Mouse (Mus musculus) 416B (cell line): ENCODE data around the gene Lpar1.
A peak's percentile ranks its signal among the peaks of the same experiment; 100 is the strongest.

ENCODE experiments used
- DNase-seq: peaks from one replicate; pipeline ENCODE4 v3.0.0; 2011; ENCODE audit warnings: low read depth

Lpar1 gene

DNA sequence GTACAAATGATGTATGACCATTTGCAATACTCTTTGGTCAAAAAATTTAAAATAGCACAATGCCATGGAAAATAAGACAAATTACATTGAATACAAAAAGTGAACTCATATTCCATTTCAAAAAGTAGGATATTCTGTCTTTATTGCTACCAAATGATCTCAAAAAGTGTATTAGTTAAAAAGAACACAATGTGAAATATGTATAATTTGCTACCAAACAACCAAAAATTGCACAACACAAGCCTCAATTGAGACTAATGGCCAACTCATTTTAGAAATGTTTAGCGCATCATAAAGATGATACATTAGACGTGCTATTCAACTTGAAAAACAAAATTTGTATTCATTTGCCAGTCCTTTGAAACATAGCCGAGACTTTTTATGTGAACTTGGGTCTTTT is 104.9 kb downstream of the Lpar1 start:
- DNase-seq: no peak

- no peak for DNase-seq
Observed at GRCm38 (mm10) chr4:58447841-58448240, 105.9 kb downstream of the Lpar1 start.

- DNase-seq: no peak
Observed at GRCm38 (mm10) chr4:58445846-58446245, 107.9 kb downstream of the Lpar1 start.

GRCm38 (mm10) chr4:58442338-58442737 is 111.4 kb downstream of the Lpar1 start:
- no peak for DNase-seq

DNA sequence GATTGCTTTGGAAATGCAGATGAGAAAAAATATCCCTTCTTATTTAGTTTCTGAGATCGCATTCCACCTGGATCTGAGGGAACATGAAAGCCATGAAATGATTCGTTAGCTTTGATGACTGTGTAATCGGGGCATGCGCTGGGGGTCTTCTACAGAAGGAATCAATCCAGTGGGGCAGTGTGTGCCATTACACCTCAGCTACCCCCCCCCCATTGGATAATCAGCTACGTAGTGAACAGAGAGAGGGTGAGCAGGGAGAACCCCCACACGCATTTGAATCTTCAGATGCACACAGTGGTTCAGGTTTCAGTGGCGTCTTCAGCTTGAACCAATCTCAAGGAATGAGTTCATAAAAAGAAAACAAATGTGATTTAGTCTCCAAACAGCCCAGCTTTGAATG is 115.0 kb downstream of the Lpar1 start:
- no peak for DNase-seq

DNA sequence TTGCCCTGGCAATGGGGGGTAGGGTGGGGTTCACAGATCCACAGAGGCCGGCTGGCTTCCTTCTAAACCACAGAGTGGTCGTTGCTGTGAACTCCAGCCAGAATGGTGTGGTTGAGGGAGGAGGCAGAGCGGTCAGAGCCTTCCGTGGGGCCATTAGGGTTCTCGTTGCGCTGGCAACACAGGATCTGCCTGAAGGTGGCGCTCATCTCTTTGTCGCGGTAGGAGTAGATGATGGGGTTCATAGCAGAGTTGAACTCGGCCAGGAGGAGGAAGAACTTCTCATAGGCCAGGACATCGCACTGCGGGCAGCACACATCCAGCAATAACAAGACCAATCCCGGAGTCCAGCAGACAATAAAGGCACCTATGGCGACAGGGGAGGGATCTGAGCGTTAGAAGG is 116.4 kb downstream of the Lpar1 start:
- DNase-seq: peak; percentile 61

- DNase-seq: peak; percentile 28
Observed at GRCm38 (mm10) chr4:58423276-58423930, 130.3 kb downstream of the Lpar1 start.

DNA sequence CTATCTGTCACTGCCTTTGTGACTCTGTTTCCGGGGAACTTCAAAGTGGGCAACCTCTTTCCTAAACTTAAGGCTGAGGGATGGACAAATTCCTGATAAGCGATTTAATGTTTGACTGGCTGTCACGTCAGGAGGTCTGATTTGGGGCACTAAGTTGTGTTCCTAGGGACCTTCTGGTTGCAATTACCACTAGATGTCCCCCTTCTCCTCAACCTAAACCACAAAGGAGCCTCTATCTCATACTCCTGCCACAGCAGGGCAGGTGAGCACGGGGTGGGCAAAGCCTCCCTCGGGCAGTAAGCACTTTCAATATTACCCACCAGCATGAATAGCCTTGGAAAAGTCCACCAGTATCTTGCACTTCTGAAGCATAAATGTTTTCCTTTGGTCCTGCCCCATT is 134.5 kb downstream of the Lpar1 start:
- DNase-seq: peak; percentile 61

GRCm38 (mm10) chr4:58417319-58417718 is 136.4 kb downstream of the Lpar1 start:
- DNase-seq: no peak

GRCm38 (mm10) chr4:58415537-58415936 is 138.2 kb downstream of the Lpar1 start:
- peak; percentile 19 for DNase-seq

GRCm38 (mm10) chr4:58413188-58414185 is 140.2 kb downstream of the Lpar1 start:
- DNase-seq: peak; percentile 19

DNA sequence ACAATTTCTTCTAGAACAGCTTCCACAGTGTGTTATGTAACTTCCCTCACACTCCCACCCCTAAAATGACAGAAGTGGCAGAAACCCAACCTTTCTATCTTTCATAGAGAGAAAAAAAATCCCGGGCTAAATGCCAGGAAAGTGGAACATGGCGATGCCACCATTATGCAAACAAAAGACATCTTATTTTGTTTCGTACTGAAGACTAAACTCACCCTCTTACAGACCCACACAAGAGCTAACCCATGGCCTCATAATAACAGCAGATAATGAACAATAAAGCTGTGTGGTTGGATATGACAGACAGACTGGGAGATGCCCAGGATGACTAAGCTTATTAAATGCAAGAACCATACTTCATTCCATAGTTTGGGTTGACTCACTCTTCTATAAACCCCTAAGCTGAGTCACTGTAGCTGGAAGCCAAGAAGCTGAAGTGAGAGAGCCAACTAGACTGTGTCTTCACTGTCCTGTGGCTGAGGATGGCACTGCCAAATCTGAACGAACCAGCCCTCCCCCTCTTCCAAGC is 151.7 kb downstream of the Lpar1 start:
- peak; percentile 86 for DNase-seq

DNA sequence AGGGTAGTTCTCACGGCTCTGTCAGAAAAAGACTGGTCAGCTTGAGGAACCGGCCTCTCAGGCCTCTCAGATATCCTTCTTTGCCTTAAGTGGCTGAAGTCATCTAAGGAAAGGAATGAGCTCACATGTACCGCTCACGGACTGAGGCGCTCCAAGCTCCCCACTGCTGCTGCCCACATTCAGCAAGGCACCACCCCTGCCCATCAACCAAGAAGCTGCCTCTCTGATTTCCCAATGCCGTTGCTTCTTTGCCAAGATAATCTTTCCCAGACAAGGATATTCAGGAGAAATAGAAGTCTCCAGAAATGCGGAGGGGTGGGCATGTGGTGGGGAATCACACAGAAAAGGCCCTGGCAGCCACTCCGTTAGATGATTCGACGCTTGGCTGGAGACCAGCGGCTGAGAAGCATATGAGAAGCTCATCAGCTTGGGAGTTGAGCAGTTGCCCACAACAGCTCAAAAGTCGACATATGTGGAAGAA is 152.8 kb downstream of the Lpar1 start:
- DNase-seq: no peak
